Comparison of ENCODE assay signal across 8 mouse cellular contexts in the genomic region with DNA sequence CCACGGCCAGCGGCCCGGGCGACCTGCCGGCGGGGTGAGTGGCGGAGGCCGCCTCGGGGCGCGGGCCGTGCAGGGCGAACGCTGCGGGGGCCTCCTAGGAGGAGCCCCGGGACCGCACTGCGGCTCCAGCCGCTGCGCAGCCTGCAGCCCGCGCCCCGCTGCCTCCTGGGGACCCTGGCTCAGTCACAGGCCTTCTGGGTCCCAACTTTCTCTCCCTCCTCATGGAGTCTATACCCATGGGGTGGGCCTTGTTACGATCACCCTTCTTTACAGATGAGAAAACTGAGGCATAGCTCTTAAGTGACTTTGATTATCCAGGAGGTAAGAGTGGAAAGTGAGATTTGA. TPM values are rescaled to one million over a fixed set of nuclear protein-coding genes. Genes with fewer than 3 reads are reported as not detected.
A peak's percentile ranks its signal among the peaks of the same experiment; 100 is the strongest.
DNase-seq lines count a peak whose midpoint lies in the region; ATAC-seq and TF ChIP-seq lines count a peak whose summit lies in the region.

No protein-coding gene starts in this region.

- WGBS in heart, adult 2 months: 10% methylated on average over 24 of the region's 24 CpGs
- WGBS in limb, embryonic 15.5 days: 2% methylated on average over 24 of the region's 24 CpGs
- 4% methylated on average over 24 of the region's 24 CpGs for WGBS in stomach, postnatal 0 days

- TF ChIP-seq POLR2A in heart, adult 2 months (IDR thresholded peaks at IDR 0.05; ENCODE audit: insufficient read depth, low read depth, low read length): no peak
- TF ChIP-seq POLR2A in testis, adult 2 months (IDR thresholded peaks at IDR 0.05; ENCODE audit: control insufficient read depth, low read depth, low read length): no peak

- no peak overlapping the region for H3K27ac ChIP-seq in heart, adult 2 months
- H3K27ac ChIP-seq in testis, adult 2 months (ENCODE audit: control insufficient read depth, insufficient read depth, low read depth, low read length): no peak overlapping the region
- no peak overlapping the region for H3K27ac ChIP-seq in limb, embryonic 15.5 days
- H3K27ac ChIP-seq in stomach, postnatal 0 days (replicated peaks): peak overlapping the region; percentile 87

- H3K36me3 ChIP-seq in heart, adult 2 months (ENCODE audit: control insufficient read depth, insufficient read depth, low read length): no peaks in the 10 kb centered on the region
- no peaks in the 10 kb centered on the region for H3K36me3 ChIP-seq in testis, adult 2 months (ENCODE audit: control insufficient read depth, insufficient read depth, low read length)
- H3K36me3 ChIP-seq in limb, embryonic 15.5 days: no peaks in the 10 kb centered on the region
- no peaks in the 10 kb centered on the region for H3K36me3 ChIP-seq in stomach, postnatal 0 days (ENCODE audit: control insufficient read depth, insufficient read depth, low read length)

- intact Hi-C loops in heart, adult 2 months (cut with DNase I): no loop called here

- H3K79me2 ChIP-seq in heart, adult 2 months (replicated peaks; ENCODE audit: control insufficient read depth, insufficient read depth, low read length): no peaks in the 10 kb centered on the region

- ATAC-seq in limb, embryonic 15.5 days (ENCODE audit: insufficient number of reproducible peaks, low FRiP score, low TSS enrichment, low read depth): 0 out of 2 replicates have a peak, but pooled peaks have one; percentile 10
- ATAC-seq in stomach, postnatal 0 days (ENCODE audit: low FRiP score, low TSS enrichment): no peak

- peaks cover 4% of the 10 kb centered on the region for H3K4me1 ChIP-seq in heart, adult 2 months (ENCODE audit: control insufficient read depth, insufficient read depth, low read length)
- peaks cover 12% of the 10 kb centered on the region for H3K4me1 ChIP-seq in testis, adult 2 months (ENCODE audit: control insufficient read depth, insufficient read depth, low read length)
- peaks cover 31% of the 10 kb centered on the region for H3K4me1 ChIP-seq in limb, embryonic 15.5 days
- no peaks in the 10 kb centered on the region; the same call in 1 of the 2 replicates for H3K4me1 ChIP-seq in stomach, postnatal 0 days (replicated peaks; ENCODE audit: control insufficient read depth, insufficient read depth)

- H3K9me3 ChIP-seq in limb, embryonic 15.5 days: no peaks in the 10 kb centered on the region
- no peaks in the 10 kb centered on the region for H3K9me3 ChIP-seq in stomach, postnatal 0 days (ENCODE audit: control insufficient read depth, low read length)

- no peaks in the 10 kb centered on the region for H3K27me3 ChIP-seq in heart, adult 2 months (ENCODE audit: control insufficient read depth, insufficient read depth, low read length)
- no peaks in the 10 kb centered on the region for H3K27me3 ChIP-seq in testis, adult 2 months (ENCODE audit: control insufficient read depth, insufficient read depth, low read length)
- H3K27me3 ChIP-seq in limb, embryonic 15.5 days: no peaks in the 10 kb centered on the region
- H3K27me3 ChIP-seq in stomach, postnatal 0 days (ENCODE audit: control insufficient read depth, insufficient read depth, low read length): no peaks in the 10 kb centered on the region

- peak overlapping the region; percentile 65 for H3K4me3 ChIP-seq in heart, adult 2 months
- H3K4me3 ChIP-seq in testis, adult 2 months (ENCODE audit: control insufficient read depth, low read depth, low read length): peak overlapping the region; percentile 17
- H3K4me3 ChIP-seq in limb, embryonic 15.5 days: peak overlapping the region; percentile 60
- peak overlapping the region; percentile 56 for H3K4me3 ChIP-seq in stomach, postnatal 0 days (ENCODE audit: low read depth, low read length)

- peak overlapping the region; percentile 97 for H3K4me2 ChIP-seq in limb, embryonic 15.5 days
- H3K4me2 ChIP-seq in stomach, postnatal 0 days (replicated peaks; ENCODE audit: low read depth): peak overlapping the region; percentile 97

- no peak for TF ChIP-seq EP300 in heart, adult 2 months (IDR thresholded peaks at IDR 0.05; ENCODE audit: insufficient read depth, low read depth, low read length)
- TF ChIP-seq EP300 in stomach, postnatal 0 days (optimal IDR thresholded peaks at IDR 0.05): no peak

- TF ChIP-seq CTCF in heart, adult 2 months (IDR thresholded peaks at IDR 0.05): no peak
- TF ChIP-seq CTCF in testis, adult 2 months (IDR thresholded peaks at IDR 0.05; ENCODE audit: control insufficient read depth, insufficient read depth, insufficient replicate concordance, low read depth, low read length): no peak
- TF ChIP-seq CTCF in stomach, postnatal 0 days (IDR thresholded peaks at IDR 0.05; ENCODE audit: low read depth): no peak

- DNase-seq in heart, adult 2 months: no peak
- no peak for DNase-seq in heart, adult 18-20 months
- DNase-seq in testis, postnatal 14 days (ENCODE audit: low spot score): no peak
- no peak for DNase-seq in stomach, postnatal 0 days (ENCODE audit: low spot score)
- DNase-seq in spleen, postnatal 4 days (ENCODE audit: low spot score in 2 of 2): no peak
- DNase-seq in kidney, postnatal 36 days: no peak

- H3K9ac ChIP-seq in heart, adult 2 months (ENCODE audit: low read depth, low read length): peak overlapping the region; percentile 61
- peak overlapping the region; percentile 62 for H3K9ac ChIP-seq in limb, embryonic 15.5 days
- H3K9ac ChIP-seq in stomach, postnatal 0 days (ENCODE audit: low read length): peak overlapping the region; percentile 74

RNA-seq across cellular contexts. Expression of a gene that starts 0.7 kb away (rescaled TPM):
- 1 to 10 TPM; 1.6 to 2.4 TPM for total RNA-seq in heart, adult 2 months (2021)
- polyA plus RNA-seq in heart, adult 2 months (2012; rRNA removed): 1.8 and 2.7 TPM in 2 replicates
- 1 to 10 TPM; 1.7 to 2.1 TPM for total RNA-seq in heart, adult 18-20 months (2021)
- 179 and 183 TPM in 2 replicates for polyA plus RNA-seq in testis, adult 2 months (2012; rRNA removed)
- polyA plus RNA-seq in limb, embryonic 15.5 days (2015; fragmentation: Nextera tagmentation; extraction: Ambion mirVana): 3.2 and 4.0 TPM in 2 replicates
- 29.7 and 30.2 TPM in 2 replicates for polyA plus RNA-seq in stomach, postnatal 0 days (2015; fragmentation: Nextera tagmentation; extraction: Ambion mirVana)
